Mouse (Mus musculus) left cerebral cortex, postnatal 10 days (tissue): Measurements from ENCODE around the gene Inpp5k. TPM values are rescaled to one million over a fixed set of nuclear protein-coding genes. Genes with fewer than 3 reads are reported as not detected.

ENCODE experiments used
- DNase-seq, 2 experiments: peaks; one replicate each; pipeline ENCODE4 v3.0.0; 2021 to 2022; ENCODE audit warnings: low spot score in 2 of 2, mixed read lengths in 1 of 2; ENCODE audit errors: extremely low spot score in 1 of 2
- intact Hi-C: fragments of 180-260 bp; cut with DNase I; formaldehyde crosslinking; loops from one replicate; pipeline ENCODE4 v1.15.1; 2025
- total RNA-seq, 2 experiments: library from RNA; stranded (reverse); gene quantifications; 2 replicates each; pipeline ENCODE4 v1.2.3; 2021

The Inpp5k gene
- total RNA-seq, 2 experiments from 2014 or later: 44.2 to 50.3 TPM

DNA sequence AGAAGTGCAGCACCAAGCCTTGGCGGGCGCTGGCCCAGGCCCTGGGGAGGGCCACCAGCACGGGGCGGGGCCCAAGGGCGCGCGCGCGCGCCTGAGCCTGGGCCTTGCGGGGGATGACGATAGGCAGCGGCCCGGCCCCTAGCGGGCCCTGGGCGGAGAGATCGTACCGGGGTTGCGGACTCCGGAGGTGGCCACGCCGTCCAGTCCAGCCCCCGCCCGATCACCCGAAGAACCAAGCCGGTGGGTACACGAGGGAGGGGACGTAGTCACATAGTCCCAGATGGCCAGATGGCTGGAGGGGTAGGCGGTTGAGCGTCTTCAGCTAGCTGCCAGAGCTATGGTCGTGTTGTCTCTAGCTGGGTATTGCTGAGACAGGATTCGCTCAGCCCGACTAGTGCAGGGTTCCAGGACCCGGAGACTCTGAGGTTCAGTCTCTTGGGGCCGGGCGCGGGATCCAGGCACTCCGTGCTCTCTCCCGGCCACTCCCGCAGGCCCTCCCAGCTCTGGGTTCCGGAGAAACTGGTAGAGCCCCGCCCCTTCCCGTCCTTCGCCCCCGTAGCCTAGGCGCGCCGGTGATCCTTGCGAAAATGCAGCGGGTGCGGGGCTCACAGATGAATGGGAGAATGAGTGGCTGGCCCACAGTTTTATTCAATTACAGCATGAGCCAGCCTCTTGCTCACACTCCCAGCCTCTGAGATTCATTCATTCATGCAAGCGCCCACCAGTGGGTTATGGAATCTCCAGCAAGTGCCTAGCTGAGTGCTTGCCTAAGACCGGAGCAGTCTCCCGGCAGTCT, 20.8 kb downstream of the Inpp5k start:
- DNase-seq: peak; percentile 57 to 90
- intact Hi-C loops: no loop called here

DNA sequence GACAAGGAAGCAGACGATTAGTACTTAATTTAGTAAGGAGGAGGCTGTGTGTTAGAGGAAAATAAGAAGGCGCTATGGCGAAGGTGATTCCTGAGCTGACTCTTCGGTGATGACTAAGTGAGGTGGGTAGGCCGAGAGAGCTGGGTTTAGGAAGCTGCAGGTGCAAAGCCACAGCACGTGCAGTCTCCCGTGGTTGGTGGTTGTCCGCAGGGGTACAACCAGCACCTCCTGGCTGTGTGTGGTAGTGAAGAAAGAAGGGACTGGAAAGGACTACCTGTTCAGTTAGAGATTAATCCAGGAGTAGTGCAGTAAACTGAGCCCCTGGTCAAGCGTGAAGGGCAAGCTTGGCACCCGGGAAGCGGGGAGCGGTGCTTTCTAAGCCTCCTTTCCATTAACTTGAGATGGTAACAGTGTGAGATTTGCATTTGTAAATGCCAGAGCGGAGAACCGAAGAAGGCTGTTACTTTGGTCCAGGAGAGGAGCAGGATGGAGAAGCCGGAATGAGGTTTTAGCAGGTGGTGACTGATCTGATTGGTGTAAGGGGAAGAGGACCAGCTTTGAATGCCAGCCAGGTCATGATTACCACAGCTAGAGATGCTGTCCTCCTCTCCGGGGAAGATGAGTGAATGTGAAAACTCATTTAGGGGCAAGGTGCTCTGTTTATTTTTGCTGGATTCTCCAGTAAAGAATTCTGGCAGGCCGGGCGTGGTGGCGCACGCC, 21.6 kb downstream of the Inpp5k start:
- intact Hi-C loops: no loop called here
- no peak for DNase-seq

DNA sequence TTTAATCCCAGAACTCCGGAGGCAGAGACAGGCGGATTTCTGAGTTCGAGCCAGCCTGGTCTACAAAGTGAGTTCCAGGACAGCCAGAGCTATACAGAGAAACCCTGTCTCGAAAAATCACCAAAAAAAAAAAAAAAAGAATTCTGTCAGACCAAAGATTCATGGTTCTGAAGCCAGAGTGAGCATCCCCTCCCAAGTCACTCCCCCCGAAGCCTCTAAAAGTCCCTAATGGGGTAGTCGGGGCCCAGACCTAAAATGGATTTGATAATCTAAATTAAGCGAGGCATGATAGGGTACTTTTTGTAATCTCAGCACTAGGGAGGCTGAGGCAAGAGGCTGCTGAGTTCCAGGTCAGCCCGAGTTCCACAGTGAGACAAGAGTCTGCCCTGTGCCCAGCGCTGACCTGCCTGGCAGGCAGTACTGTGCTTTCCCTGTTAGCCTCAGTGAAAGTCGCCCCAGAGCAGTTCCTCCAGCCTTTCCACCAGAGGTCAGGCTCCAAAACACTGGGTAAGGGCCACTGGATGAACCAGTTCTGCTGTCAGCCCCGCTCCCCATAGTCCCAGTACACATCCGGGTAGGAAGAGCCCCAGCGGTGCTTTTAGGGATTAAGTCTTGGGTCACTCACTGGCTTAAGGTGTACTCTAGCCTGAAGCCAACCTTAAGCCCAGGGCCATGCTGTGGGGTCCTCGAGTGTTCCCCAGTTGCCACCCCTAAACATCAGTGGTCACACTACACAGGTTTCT, 22.3 kb downstream of the Inpp5k start:
- intact Hi-C loops: no loop called here

DNA sequence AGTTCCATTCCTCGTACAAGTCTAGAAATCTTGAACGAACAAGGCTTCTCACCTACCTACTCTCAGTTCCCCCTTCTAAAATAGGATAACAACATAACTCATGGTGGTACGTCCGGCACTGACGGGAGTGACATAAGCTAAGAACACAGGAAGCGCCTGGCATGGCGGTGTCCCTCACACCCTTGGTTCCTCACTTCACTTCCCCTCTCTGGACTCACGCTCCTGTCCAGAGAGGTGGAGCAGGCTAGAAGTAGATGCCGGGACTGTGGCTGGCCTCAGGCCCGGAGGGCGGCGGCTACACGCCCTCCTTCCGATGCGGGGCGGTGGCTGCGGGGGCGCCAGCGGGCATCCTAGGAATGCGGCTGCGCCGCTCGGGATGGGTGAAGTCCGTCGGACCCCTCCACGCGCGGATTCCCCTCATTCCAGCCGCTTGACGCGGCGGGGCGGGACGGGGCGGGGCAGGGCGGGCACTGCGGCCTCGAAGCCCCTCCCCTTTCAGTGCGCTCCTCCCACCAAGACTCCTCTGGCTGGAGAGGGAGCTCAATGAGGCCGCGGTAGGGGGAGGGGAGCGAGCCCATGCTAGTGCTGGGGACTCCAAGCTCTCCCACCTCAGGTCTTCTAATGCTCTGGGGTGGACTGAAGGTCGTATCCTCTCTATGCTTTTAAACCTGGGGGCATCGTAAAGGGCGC, 23.1 kb downstream of the Inpp5k start:
- peak in 1 of 2 experiments; percentile 89 for DNase-seq
- intact Hi-C loops: no loop called here

More for the DNA sequence above, 22.3 kb downstream of the Inpp5k start:
- DNase-seq: peak in 1 of 2 experiments; percentile 53

DNA sequence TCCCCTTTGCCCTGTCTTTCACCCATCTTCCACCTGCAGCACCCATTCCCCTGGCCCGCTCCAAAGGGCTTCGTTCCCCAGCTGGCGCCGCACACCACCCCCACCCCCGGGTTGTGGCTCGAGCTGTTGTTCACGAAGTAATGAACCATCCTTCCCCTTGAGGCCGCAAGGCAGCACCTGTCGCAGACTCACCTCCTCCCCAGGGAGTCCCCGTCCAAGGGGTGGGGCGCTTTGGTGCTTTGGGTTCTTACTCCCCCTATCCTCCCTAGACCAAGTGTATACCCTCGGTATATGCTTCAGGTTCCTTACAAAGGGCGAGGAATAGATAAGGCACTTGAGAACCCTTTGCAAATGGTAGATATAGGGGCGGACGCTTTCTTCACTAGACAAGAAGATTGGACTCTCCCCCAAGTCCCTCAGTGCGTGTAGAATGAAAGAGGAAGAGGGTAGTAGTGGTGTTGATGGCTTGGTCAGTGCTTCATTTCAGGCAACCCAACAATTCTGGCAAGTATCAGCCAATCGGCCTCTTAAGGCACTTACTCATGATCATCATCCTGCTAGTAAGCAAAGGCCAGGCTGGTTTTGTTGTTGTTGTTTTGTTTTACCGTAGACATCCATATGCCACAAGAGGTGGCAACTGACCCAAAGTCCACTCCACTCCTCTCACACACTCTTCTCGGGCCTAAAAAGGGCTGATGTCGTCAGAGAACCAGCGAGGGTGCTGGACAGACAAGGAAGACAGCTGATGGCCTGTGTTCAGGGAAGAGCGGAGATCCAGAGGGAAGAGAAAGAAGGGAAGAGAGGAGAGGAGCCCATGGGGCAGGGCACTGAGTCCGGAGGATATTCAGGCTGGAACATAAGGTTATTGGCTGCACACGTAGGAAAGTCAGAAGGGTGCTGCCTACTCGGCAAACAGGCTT, 23.9 kb downstream of the Inpp5k start:
- intact Hi-C loops: no loop called here
- DNase-seq: peak in 1 of 2 experiments; percentile 55

DNA sequence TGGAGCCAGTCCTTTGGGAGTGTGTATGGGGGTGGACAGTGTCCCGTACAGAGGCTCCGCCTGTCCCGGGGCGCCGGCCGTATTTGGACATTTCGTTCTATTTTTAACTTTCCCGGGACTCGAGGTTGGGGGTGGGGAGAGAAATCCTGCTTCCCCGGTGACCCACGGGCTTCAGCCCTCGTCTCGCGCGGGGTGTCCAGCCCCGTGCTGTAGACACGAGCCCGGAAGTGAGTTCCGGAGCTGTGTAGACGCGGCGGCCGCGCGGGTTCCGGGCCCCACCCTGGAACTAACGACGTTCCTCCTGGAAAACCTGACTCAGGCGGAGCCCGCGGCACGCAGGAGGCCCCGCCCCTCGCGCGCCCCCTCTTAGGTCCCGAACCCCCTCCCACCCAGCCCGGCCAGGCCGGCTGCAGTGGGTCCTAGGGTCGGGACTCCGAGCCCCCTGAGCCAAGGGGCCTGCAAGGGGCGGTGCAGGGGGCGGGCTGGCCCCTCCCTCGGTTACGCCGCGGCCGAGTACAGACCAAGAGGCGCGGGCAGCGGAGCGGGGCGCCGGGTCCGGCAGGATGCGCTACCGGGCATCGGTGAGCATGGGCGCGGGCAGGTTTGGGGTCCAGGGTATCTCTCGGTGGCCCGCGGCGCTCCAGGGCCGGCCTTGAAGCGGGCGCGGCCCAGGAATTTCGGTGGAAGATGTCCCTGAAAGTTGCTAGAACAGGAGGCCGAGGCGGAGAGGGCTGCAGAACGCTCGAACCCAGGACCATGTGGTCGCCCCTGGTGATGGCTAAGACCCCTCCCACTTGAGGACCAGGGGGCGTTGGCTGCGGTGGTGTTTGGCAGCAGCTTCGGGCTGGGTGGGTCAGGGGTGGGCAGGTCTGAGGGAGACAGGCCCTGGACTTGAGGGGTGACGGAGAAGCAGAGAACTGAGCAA, 25.1 kb downstream of the Inpp5k start:
- intact Hi-C loops: no loop called here
- DNase-seq: peak; percentile 58 to 87

DNA sequence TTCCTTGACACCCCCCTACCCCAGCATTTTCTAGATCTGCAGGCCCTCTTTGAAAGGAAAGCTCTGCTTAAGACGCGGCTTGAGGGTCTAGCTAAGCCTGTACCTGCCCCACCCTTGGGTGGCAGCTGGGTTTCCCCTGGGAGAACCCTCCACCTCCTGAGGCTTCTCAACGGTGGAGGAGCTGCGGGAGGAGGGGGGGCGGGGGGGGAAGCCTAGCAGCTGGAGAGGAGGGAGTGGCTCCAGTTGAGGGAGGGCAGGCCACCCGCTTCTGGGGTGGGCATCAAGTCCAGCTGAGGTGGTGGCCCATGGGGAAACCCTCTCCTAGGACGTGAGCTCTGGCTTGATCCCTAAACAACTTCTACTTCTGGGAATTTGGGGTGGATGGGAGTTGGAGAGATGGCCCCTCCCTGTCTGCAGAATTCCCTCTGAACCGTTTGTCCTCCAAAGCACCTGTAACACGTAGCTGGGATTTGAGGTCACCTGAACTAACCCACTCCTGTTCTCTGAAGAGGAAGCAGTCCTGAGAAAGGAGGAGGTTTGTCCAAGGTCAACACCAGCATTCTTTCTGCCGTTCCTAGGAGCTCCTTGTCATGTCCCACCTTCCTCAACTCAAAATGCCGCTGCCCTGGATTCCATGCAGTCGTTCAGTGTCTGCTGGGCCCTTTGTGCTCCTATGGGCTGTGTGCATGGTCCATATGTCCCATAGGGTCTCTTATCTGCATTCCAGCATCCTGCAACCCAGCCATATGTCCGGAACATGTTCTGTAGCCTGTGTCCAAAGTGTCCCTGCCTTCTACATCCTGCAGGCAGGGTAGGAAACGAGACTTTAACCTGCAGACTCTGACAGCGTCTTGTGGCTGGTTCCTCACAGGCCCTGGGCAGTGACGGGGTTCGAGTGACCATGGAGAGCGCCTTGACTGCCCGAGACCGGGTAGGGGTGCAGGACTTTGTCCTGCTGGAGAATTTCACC, 26.1 kb downstream of the Inpp5k start:
- intact Hi-C loops: no loop called here

DNA sequence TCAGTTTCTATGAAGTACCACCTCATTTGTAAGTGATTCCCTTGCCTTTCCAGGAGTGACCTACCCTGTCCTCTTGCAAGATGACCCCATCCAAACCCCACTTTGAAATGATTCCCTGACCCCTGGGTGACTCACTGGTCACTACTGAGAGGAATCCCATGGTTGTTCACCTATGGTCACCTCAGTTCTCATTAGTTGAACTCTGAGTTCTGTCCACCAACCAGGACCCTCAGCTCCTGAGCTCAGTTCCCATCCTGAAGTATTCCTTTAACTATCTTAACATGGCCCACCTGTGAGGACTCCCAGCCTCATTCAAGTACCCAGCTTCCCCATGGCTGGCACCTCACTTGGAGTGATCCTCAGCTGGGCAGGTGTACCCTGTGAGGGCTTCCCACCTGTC, 27.1 kb downstream of the Inpp5k start:
- intact Hi-C loops: no loop called here
- no peak for DNase-seq

More for the DNA sequence above, 26.1 kb downstream of the Inpp5k start:
- DNase-seq: peak in 1 of 2 experiments; percentile 31

DNA sequence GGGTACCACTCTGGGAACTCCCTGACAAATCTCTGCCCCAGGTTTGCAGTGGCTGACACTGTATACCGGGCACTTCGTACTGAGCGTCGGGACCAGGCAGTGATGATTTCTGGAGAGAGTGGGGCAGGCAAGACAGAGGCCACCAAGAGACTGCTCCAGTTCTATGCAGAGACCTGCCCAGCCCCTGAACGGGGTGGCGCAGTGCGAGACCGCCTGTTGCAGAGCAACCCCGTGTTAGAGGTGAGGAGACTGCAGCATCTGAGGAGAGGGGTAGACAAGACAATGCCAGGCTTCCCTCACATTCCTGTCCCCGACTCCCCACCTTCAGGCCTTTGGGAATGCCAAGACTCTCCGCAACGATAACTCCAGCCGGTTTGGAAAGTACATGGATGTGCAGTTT, 27.5 kb downstream of the Inpp5k start:
- intact Hi-C loops: no loop called here

DNA sequence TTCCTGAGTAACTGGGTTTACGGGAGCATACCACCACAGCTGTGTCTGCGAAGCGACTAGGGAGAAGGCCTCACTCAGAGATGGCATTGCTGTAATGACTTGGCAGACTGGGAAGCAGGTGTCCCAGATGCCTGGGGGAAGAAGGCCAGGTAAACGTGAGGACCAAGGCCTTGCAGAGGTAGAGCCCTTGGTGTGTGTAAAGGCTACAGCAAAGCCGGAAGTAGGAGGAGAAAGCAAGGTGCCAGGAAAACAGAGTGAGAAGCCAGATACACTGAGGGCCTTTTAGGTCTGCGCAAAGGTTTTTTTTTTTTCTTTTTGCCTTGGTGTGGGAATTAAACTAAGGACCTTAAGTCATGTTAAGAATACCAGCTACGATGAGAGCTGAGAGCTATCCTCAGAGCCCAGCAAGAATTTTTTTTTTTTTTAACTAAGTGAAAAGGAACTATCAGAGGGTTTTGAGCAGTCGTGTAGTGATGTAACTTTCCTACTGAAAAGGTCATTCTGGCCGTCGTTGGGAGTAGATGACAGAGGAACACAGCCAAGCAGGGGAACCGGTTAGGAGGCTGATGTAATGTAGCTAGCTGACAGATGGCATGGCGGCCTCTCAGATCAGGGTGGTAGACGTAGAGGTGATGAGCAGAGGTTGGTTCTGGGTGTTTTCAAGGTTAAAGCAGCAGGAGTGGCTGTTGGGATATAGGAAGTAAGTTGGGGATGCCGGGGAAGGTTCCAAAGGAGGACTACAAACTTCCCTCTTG, 28.4 kb downstream of the Inpp5k start:
- intact Hi-C loops: no loop called here
- no peak for DNase-seq

More for the DNA sequence above, 27.5 kb downstream of the Inpp5k start:
- DNase-seq: peak in 1 of 2 experiments; percentile 22

DNA sequence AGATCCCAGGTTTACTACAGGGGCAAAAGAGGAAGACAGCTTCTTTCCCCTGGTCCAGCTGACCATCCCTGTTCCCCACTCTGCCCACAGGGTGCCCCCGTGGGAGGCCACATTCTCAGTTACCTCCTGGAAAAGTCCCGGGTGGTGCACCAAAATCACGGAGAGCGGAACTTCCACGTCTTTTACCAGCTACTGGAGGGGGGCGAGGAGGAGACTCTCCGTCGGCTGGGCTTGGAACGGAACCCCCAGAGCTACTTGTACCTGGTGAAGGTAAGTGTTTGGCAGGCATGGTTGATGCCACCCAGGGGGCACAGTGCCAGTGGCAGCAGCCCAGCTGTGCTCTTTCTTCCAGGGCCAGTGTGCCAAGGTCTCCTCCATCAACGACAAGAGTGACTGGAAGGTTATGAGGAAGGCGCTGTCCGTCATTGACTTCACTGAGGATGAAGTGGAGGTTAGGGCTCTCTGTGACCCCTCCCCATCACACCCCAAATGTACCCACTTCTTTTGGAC, 29.3 kb downstream of the Inpp5k start:
- DNase-seq: peak in 1 of 2 experiments; percentile 25
- intact Hi-C loops: no loop called here

DNA sequence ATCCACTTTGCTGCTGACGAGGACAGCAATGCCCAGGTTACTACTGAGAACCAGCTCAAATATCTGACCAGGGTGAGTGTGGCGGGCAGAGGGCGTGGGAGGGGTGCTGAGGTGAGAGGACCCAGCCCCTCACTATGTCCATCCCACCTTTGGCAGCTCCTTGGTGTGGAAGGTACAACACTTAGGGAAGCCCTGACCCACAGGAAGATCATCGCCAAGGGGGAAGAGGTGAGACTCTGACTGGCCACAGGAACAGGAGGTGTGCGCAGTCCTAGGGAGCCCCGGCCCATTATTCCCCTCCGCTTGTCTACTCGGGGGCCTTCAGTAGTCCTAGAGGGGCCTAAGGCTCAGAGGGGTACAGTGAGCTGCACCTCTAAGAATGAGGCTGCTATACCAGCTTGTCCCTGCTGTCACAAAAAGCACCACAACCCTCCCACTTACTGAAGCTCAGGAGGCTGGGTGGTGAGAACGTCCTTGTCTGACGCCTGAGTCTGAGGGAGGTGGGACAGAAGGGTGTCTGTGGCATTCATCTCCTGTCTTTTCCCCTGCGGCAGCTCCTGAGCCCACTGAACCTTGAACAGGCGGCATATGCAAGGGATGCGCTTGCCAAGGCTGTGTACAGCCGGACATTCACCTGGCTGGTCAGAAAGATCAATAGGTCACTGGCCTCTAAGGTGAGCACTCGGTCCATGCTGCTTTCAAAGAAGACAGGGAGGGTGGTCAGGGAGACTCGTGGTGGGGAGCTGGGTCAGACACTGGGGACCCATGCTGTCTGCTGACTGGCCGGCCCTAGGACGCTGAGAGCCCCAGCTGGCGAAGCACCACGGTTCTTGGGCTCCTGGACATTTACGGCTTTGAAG, 30.4 kb downstream of the Inpp5k start:
- DNase-seq: peak in 1 of 2 experiments; percentile 15
- intact Hi-C loops: no loop called here

DNA sequence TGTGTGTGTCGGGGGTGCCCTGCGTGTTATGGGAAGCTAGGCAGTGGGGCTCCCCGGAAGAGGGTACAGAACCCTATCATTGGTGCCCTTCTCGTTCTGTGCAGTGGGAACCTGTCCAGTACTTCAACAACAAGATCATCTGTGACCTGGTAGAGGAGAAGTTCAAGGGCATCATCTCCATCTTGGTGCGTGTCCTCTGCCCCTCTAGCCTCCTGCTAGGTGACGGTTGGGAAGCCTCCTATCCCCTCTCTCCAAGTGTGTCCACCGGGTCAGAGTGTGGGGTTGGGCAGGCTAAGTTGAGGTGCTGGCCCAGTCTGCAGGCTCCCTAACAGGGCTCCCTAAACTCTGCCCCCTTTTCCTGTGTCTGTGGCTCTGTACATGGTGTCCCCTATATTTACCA, 31.3 kb downstream of the Inpp5k start:
- DNase-seq: no peak
- intact Hi-C loops: no loop called here

DNA sequence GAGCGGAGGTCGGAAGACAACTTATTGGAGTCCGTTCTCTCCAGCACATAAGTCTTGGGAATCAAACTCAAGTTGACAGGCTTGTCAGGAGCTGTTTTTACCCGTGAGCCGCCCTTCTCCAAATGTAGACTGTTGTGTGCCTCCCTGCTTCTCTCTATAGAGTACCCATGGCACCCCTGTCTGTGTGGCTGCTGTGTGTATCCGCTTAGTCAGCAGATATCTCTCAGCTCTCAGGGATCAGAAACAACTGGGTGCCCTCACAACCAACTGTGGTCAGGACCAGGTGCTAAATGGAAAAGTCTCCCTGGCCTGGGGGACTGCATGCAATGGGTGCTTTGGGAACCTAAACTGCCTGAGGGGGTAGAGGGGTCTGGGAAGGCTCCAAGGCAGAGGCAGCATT, 35.5 kb downstream of the Inpp5k start:
- DNase-seq: no peak
- intact Hi-C loops: no loop called here
